Mouse (Mus musculus) urinary bladder, adult 18-20 months (tissue): ENCODE measurements at regions not wholly inside any gene's neighbourhood (a gene's known extent, or its start where the extent isn't known, plus 50 kb on each side); places are given as distances from the start of the nearest gene placed in this dataset.
A peak's percentile ranks its signal among the peaks of the same experiment; 100 is the strongest.
"Not testable (repeated sequence)": the region's sequence is repeated elsewhere in the genome, so short reads cannot be mapped to it uniquely, and the experiment has no call there.

Source experiments
- DNase-seq, 2 experiments: peaks; one replicate each; pipeline ENCODE4 v3.0.0; 2022; ENCODE audit warnings: low spot score in 2 of 2, mixed read lengths in 2 of 2

DNA sequence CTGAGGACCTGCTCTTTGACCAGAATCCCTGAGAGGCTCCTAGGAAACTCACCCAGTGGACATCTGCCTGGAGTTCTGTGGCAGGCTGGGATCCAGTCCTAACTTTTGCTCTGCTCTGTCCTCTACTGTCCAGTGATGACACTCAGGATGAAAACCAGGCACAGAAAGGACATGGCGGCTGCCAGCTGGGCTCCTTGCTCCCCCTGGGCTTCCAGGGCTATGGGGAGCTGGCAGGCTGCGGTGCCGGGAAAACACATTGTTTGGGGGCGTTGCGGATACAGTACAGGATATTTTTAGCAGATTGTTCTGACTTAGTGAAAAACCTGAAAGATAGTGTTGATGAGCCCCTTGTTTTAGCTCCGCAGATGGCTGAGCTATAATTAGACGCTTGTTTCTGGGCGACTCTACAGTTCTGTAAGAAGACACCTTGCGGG lies 94.2 kb upstream of the Klf13 start:
- DNase-seq = no peak

- no peak for DNase-seq
Measured at GRCm38 (mm10) chr7:64030650-64031049, 91.9 kb upstream of the Klf13 start.

DNA sequence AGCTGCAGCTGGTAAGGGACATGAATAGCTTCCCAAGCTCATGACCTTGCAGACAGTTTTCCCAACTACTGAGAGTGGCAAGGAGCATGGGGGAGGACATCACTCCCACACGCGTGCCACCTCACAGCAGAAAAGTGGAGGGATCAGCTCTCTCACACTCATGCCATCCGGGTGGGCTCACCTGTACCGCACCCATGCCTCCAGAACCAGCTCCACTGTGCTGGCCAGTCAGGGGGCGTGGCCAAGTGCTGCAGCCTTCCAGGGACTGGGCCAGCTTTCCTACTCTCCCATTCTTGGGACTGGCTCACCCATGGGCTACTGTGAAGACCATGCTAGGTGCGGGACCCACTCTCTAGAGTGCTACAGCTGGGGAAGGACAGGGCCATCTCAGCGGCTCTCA lies 88.4 kb upstream of the Klf13 start:
- no peak for DNase-seq

- no peak for DNase-seq
Measured at GRCm38 (mm10) chr7:64025155-64025554, 86.4 kb upstream of the Klf13 start.

DNA sequence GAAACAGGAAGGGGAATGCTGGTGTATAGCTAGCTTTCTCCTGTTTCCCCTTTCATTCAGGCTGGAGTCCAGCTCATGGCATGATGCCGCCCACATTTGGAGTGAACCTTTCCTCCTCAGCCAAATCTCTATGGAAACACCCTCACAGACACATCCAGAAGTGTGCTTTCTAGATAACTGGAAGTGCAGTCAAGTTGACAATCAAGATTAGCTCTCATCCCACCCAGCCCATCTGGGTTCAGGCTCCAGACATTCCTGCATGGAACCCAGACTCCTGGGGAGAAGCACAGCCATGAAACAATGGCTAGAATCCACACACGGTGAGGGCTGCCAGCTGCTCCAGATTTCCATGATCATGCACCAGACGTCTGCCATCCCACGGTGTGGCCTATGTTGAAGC lies 85.5 kb upstream of the Klf13 start:
- no peak for DNase-seq

- no peak for DNase-seq
Measured at GRCm38 (mm10) chr7:64022711-64023468, 84.2 kb upstream of the Klf13 start.

- DNase-seq = no peak
Measured at GRCm38 (mm10) chr7:64021241-64022108, 82.8 kb upstream of the Klf13 start.

DNA sequence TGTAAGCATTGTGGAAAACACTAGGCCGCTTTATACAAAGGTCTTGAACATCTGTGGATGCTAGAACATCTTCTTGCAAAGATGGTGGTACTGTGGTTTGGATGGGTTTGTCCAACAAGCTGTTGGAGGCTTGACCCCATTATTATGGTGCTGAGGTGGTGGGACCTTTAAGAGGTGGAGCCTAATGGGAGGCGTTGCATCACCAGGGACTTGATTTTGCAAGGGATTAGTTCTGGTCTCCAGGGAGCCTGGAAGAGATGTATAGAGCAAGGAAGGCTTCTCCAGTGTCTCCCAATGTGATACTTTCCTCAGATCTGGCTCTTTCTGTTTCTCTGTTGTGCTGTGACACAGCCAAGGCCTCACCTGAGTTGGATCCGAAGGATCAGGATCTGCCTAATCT lies 79.4 kb upstream of the Klf13 start:
- no peak for DNase-seq

GRCm38 (mm10) chr7:64016874-64017273 lies 78.2 kb upstream of the Klf13 start:
- no peak for DNase-seq

- not testable (repeated sequence) for DNase-seq
Measured at GRCm38 (mm10) chr7:64015136-64015535, 76.4 kb upstream of the Klf13 start.

DNA sequence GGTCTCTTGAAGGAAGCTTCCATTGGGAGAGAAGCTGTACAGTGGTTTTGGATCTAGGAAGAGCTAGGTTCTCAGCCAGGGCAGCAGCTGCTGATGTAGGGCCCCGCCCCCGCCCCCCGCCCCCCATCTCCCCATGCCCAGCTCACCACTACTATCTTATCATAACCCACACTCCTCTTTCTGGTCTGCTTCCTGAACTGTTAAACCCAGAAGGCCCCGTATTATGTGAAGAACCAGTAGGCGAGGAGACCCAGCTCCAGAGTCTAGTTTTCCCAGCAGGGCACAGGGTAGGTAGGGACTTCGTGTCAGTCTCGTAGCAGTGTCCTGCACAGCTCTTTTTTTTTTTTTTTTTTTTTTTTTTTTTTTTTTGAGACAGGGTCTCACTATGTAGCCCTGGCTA lies 75.5 kb upstream of the Klf13 start:
- no peak for DNase-seq

DNA sequence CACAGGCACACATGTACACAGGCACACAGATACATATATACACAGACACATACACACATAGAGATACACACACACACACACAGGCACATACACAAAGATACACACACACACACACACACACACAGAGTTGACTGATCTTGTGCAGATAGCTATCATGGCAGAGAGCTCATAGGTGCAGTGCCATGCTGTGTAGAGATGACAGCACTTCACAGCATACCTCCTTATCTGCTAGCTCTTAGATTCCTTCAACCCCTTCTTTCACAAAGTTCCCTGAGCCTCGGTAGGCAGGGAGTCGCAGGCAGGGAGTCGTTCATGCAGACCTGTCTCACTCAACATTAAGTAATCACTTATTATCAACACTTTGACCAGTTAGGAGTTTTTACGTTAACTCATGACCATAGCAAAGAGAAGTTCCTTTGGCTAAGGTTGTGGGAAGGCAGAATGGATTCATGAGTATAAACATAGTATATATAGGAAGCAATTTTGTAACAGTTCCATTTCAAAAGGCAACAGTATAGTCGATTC lies 74.4 kb upstream of the Klf13 start:
- no peak for DNase-seq

DNA sequence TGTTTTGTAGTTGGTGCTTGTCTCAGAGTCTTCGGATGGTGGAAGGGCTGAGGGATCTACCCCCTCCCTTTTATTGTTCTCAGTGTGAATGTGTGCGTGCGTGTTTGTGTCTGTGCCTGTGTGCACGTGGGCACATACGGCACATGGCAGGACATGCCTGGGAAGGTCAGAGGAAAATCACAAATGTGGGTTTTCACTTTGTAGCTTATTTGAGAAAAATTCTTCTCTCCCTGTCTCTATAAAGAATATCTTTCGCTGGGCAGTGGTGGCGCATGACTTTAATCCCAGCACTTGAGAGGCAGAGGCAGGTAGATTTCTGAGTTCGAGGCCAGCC lies 73.5 kb upstream of the Klf13 start:
- no peak for DNase-seq

DNA sequence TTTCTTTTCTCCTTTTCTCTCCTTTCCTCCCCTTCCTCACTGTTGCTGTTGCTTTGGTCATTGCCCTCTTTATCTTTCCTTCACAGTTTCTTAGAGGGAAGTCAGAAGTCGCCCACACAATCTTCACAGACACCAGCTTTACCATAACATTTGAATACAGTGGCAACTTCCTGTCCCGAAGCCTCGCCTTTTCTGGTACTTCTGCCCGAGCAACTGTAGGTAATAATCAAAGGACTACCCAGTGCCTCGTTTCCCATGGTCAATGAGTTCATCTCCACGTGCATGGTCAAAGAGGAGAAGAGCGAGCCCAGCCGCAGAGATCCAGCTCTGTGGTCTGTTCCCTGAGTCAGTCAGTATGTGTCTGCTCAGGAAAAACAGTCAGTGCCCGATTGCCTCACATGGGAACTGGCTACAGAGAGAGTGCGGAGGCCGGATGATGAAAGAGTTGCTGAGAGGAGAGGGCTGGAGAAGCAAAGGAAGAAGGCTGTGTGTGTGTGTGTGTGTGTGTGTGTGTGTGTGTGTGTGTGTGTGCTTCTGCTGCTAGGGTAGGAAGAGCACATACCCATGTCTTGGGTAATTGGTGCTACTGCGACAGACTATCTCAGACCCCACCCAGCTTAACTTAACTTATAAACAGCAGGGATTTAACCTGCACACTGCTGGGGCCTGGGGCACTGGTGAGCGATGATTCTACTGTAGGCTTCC lies 73.0 kb upstream of the Klf13 start:
- DNase-seq = peak in 1 of 2 experiments; percentile 33

DNA sequence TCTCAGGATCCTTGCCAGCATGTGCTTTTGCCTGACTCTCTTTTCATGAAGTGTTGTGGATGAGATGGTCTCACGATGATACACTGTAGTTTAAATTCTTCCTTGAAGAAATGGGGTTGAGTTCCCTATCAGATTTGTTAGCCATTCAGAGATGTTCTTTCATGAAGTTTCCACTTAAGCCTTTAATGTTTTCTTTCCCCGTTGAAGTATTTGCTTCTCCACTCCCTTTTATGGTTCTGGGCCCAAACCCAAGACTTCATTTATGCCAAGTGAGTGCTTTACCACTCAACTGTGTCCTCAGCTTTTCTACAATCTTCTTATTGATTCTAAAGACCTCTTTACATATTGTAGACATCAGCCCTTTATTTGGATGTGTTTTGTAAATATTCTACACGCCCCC lies 71.9 kb upstream of the Klf13 start:
- no peak for DNase-seq

- DNase-seq = no peak
Measured at GRCm38 (mm10) chr7:64007766-64008165, 69.1 kb upstream of the Klf13 start.

- DNase-seq = no peak
Measured at GRCm38 (mm10) chr7:64006935-64007334, 68.2 kb upstream of the Klf13 start.

GRCm38 (mm10) chr7:64005765-64006164 lies 67.0 kb upstream of the Klf13 start:
- DNase-seq = no peak

- DNase-seq = no peak
Measured at GRCm38 (mm10) chr7:64003904-64004303, 65.2 kb upstream of the Klf13 start.

GRCm38 (mm10) chr7:64001611-64002111 lies 62.9 kb upstream of the Klf13 start:
- no peak for DNase-seq

DNA sequence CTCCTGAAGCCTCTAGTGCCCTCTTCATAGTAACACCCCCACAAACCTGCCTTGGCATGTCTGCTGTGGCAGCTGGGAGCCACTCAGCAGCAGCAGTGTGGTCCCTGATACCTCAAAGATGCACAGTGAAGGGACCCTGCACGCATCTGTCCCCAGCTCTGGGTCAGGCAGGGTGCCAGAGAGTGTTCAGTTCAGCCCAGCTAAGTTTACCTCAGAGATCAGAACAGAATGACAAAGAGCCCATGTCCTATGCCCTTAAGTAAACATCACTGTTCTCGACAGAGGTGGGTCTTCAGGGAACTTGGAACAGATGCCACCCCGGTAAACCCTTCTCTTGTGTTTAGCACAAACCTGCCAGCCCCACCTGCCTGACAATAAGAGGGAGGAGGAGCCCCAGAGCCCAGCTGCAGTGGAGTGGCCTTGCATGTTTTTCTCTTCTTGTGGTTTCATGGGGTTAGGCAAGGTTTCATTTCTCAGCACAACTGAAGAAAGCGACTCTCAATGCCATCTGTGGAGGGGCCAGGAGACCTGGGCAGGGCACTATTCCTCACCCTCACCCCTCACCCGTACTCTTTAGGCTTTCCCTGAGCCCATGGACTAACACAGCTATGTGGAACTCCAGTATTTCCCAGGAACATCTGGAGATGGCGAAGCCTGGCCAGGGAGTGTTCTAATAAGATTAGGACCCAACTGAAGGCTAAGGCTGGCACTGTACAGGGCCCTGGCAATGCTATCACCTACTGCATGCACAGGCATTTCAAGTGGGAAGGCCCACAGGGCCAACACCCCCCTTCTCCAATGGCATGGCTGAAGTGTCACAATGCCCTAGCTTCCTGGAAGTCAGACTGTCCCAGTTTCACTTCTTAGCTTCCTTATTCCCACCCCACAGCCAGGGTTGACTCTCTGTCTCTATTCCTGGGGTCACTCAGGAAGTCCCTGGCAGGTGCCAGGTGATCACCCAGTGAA lies 60.6 kb upstream of the Klf13 start:
- DNase-seq = no peak
